Comparison of ENCODE assay signal across 11 mouse cellular contexts in genomic region chr10:102511461-102511806, GRCm38 (mm10). TPM values are rescaled to one million over a fixed set of nuclear protein-coding genes. Genes with fewer than 3 reads are reported as not detected.
DNase-seq lines count a peak whose midpoint lies in the region; ATAC-seq and TF ChIP-seq lines count a peak whose summit lies in the region.
"Had no signal": no experiment of that assay in that cellular context is flagged by ENCODE, and none has a peak within 500 bp of the region (broad histone marks: within the 10 kb centered on the region; RNA-seq: fewer than 3 reads in every experiment).

No protein-coding gene starts in this region.

- no peak overlapping the region for H3K4me3 ChIP-seq in hindbrain, embryonic 10.5 days
- H3K4me3 ChIP-seq in hindbrain, embryonic 16.5 days (ENCODE audit: low read length): no peak overlapping the region
- no peak overlapping the region for H3K4me3 ChIP-seq in embryonic facial prominence, embryonic 11.5 days (ENCODE audit: low read depth, low read length)
- H3K4me3 ChIP-seq in intestine, postnatal 0 days (ENCODE audit: low read depth, low read length): no peak overlapping the region

- no peaks in the 10 kb centered on the region for H3K9me3 ChIP-seq in hindbrain, embryonic 10.5 days
- H3K9me3 ChIP-seq in hindbrain, embryonic 16.5 days (ENCODE audit: control insufficient read depth, low read length): no peaks in the 10 kb centered on the region
- H3K9me3 ChIP-seq in embryonic facial prominence, embryonic 11.5 days (replicated peaks; ENCODE audit: control insufficient read depth, low read length): no peaks in the 10 kb centered on the region
- H3K9me3 ChIP-seq in intestine, postnatal 0 days (ENCODE audit: control insufficient read depth): no peaks in the 10 kb centered on the region

- H3K36me3 ChIP-seq in hindbrain, embryonic 10.5 days: no peaks in the 10 kb centered on the region
- no peaks in the 10 kb centered on the region for H3K36me3 ChIP-seq in hindbrain, embryonic 16.5 days (ENCODE audit: control insufficient read depth, insufficient read depth, low read length)
- no peaks in the 10 kb centered on the region for H3K36me3 ChIP-seq in embryonic facial prominence, embryonic 11.5 days (replicated peaks; ENCODE audit: control insufficient read depth, insufficient read depth, low read depth, low read length)
- no peaks in the 10 kb centered on the region for H3K36me3 ChIP-seq in intestine, postnatal 0 days (ENCODE audit: control insufficient read depth, insufficient read depth)

- H3K27me3 ChIP-seq in hindbrain, embryonic 10.5 days (ENCODE audit: insufficient read depth, poor library complexity, severe bottlenecking): no peaks in the 10 kb centered on the region
- H3K27me3 ChIP-seq in hindbrain, embryonic 16.5 days (replicated peaks; ENCODE audit: control insufficient read depth, insufficient read depth, low read length): no peaks in the 10 kb centered on the region
- H3K27me3 ChIP-seq in embryonic facial prominence, embryonic 11.5 days (ENCODE audit: control insufficient read depth, insufficient read depth, low read length): no peaks in the 10 kb centered on the region
- H3K27me3 ChIP-seq in intestine, postnatal 0 days (replicated peaks; ENCODE audit: control insufficient read depth, insufficient read depth, low read length): no peaks in the 10 kb centered on the region

- peaks cover 10% of the 10 kb centered on the region; the same call in 1 of the 2 replicates for H3K4me1 ChIP-seq in hindbrain, embryonic 10.5 days (replicated peaks)
- no peaks in the 10 kb centered on the region for H3K4me1 ChIP-seq in hindbrain, embryonic 16.5 days (ENCODE audit: control insufficient read depth, insufficient read depth, low read depth, low read length)
- no peaks in the 10 kb centered on the region; the same call in 1 of the 2 replicates for H3K4me1 ChIP-seq in embryonic facial prominence, embryonic 11.5 days (ENCODE audit: control insufficient read depth, insufficient read depth, low read length)
- 0 out of 2 replicates have a peak, but pooled peaks cover 2% of the 10 kb centered on the region for H3K4me1 ChIP-seq in intestine, postnatal 0 days (replicated peaks; ENCODE audit: control insufficient read depth, insufficient read depth, low read length)

- WGBS in hindbrain, embryonic 10.5 days: 39% methylated on average over 3 of the region's 3 CpGs
- 39% methylated on average over 3 of the region's 3 CpGs for WGBS in hindbrain, embryonic 16.5 days
- 32% methylated on average over 3 of the region's 3 CpGs for WGBS in embryonic facial prominence, embryonic 11.5 days
- 35% methylated on average over 3 of the region's 3 CpGs for WGBS in intestine, postnatal 0 days

- no peak for ATAC-seq in hindbrain, embryonic 16.5 days
- ATAC-seq in embryonic facial prominence, embryonic 11.5 days (replicated peaks; ENCODE audit: insufficient number of reproducible peaks, low FRiP score, low TSS enrichment, low read depth): no peak
- no peak; the same call in 1 of the 2 replicates for ATAC-seq in intestine, postnatal 0 days
- ATAC-seq: inflammation-experienced regulatory T-cells, adult 6 months had no signal

- TF ChIP-seq CTCF in intestine, postnatal 0 days (IDR thresholded peaks at IDR 0.05; ENCODE audit: low read depth): no peak

- no peak overlapping the region for H3K4me2 ChIP-seq in hindbrain, embryonic 16.5 days (ENCODE audit: low read length)
- H3K4me2 ChIP-seq in embryonic facial prominence, embryonic 11.5 days (ENCODE audit: low read depth, low read length): peak overlapping the region; percentile 16; the same call in 1 of the 2 replicates
- H3K4me2 ChIP-seq in intestine, postnatal 0 days (replicated peaks; ENCODE audit: low read depth): peak overlapping the region; percentile 35

- peak overlapping the region; percentile 45; the same call in 1 of the 2 replicates for H3K27ac ChIP-seq in hindbrain, embryonic 10.5 days
- H3K27ac ChIP-seq in hindbrain, embryonic 16.5 days (ENCODE audit: low read depth, low read length): no peak overlapping the region
- no peak overlapping the region for H3K27ac ChIP-seq in embryonic facial prominence, embryonic 11.5 days (replicated peaks; ENCODE audit: low read depth, low read length)
- no peak overlapping the region for H3K27ac ChIP-seq in intestine, postnatal 0 days (ENCODE audit: low read depth, low read length)

- no peak overlapping the region for H3K9ac ChIP-seq in hindbrain, embryonic 16.5 days (ENCODE audit: low read depth, low read length)
- H3K9ac ChIP-seq in embryonic facial prominence, embryonic 11.5 days (replicated peaks; ENCODE audit: low read length): no peak overlapping the region
- H3K9ac ChIP-seq in intestine, postnatal 0 days (ENCODE audit: low read depth, low read length): no peak overlapping the region

- DNase-seq in hindbrain, embryonic 10.5 days (ENCODE audit: low spot score): no peak
- DNase-seq in ES-CJ7 (ENCODE audit: low read depth, low spot score): peak; percentile 25
- no peak for DNase-seq in embryonic facial prominence, embryonic 11.5 days (ENCODE audit: low spot score)
- DNase-seq in B cell, adult 2 months: no peak
- no peak for DNase-seq in testis, postnatal 10 days (ENCODE audit: low spot score)
- DNase-seq: cerebellum, adult 18-20 months; right cerebral cortex, postnatal 25 days; thymus, postnatal 25 days had no signal

RNA-seq across cellular contexts. Expression of gene Rassf9, which starts 0.6 kb away (rescaled TPM):
- polyA plus RNA-seq in hindbrain, embryonic 10.5 days (2016; fragmentation: Nextera tagmentation; extraction: Ambion mirVana): 0.57 and 1.2 TPM in 2 replicates
- polyA plus RNA-seq in hindbrain, embryonic 16.5 days (2015; fragmentation: Nextera tagmentation; extraction: Ambion mirVana): 2.4 and 3.0 TPM in 2 replicates
- polyA plus RNA-seq in embryonic facial prominence, embryonic 11.5 days (2014; fragmentation: Nextera tagmentation; extraction: Ambion mirVana): 2.7 and 2.9 TPM in 2 replicates
- polyA plus RNA-seq in intestine, postnatal 0 days (2015; fragmentation: Nextera tagmentation; extraction: Ambion mirVana): 1.4 and 1.5 TPM in 2 replicates

RNA-seq across cellular contexts. Expression of gene Nts, which starts 21.1 kb away (rescaled TPM):
- polyA plus RNA-seq in hindbrain, embryonic 10.5 days (2016; fragmentation: Nextera tagmentation; extraction: Ambion mirVana): 0.16 and 0.34 TPM in 2 replicates
- polyA plus RNA-seq in hindbrain, embryonic 16.5 days (2015; fragmentation: Nextera tagmentation; extraction: Ambion mirVana): 12.9 and 15.1 TPM in 2 replicates
- polyA plus RNA-seq in embryonic facial prominence, embryonic 11.5 days (2014; fragmentation: Nextera tagmentation; extraction: Ambion mirVana): 1.5 and 1.6 TPM in 2 replicates
- 145 and 146 TPM in 2 replicates for polyA plus RNA-seq in intestine, postnatal 0 days (2015; fragmentation: Nextera tagmentation; extraction: Ambion mirVana)
- polyA plus RNA-seq: inflammation-experienced regulatory T-cells, adult 6 months had no signal
